Mouse (Mus musculus): ENCODE data around the gene Pfkp. TPM values are rescaled to one million over a fixed set of nuclear protein-coding genes. Genes with fewer than 3 reads are reported as not detected.

Pfkp gene
- total RNA-seq, 2 experiments from 2014 or later, result 566 to 591 TPM

Other genes with a start within 250 kb of the Pfkp start
- 10 to 100 TPM; 63.5 to 63.6 TPM for gene Pitrm1, start 100.6 kb downstream of the Pfkp start, total RNA-seq (2021)

Data from left cerebral cortex, postnatal 4 days (tissue).